Mouse (Mus musculus) myocyte (in vitro differentiated cells): Measurements from ENCODE around the gene Astn1. TPM values are rescaled to one million over a fixed set of nuclear protein-coding genes. Genes with fewer than 3 reads are reported as not detected.

Experiments
- H3K27me3 ChIP-seq: one replicate; pipeline ENCODE4 v1.6.1; 2011; ENCODE audit not compliant: control insufficient read depth, insufficient read depth, insufficient read length
- H3K36me3 ChIP-seq: one replicate; pipeline ENCODE4 v1.6.1; 2011; ENCODE audit not compliant: control insufficient read depth, insufficient read depth
- H3K4me2 ChIP-seq: one replicate; pipeline ENCODE4 v1.6.1; 2011; ENCODE audit warnings: low read depth, control low read depth
- H3K4me3 ChIP-seq: one replicate; pipeline ENCODE4 v1.5.1; 2011; ENCODE audit warnings: mild to moderate bottlenecking, control low read depth, moderate library complexity
- H3K79me2 ChIP-seq: one replicate; pipeline ENCODE4 v1.6.1; 2011; ENCODE audit not compliant: control insufficient read depth, insufficient read depth
- H3ac ChIP-seq: one replicate; pipeline ENCODE4 v1.6.1; 2011; ENCODE audit not compliant: control insufficient read depth, insufficient read length
- CEBPB ChIP-seq: IDR thresholded peaks from 2 replicates; pipeline ENCODE4 v1.6.1; 2011; ENCODE audit warnings: mild to moderate bottlenecking, moderate library complexity; ENCODE audit not compliant: poor library complexity, insufficient read depth, severe bottlenecking
- E2F4 ChIP-seq: IDR thresholded peaks from one replicate; pipeline ENCODE4 v1.6.1; 2011; ENCODE audit warnings: mild to moderate bottlenecking, control low read depth, moderate library complexity; ENCODE audit not compliant: insufficient read depth
- MAX ChIP-seq: IDR thresholded peaks from one replicate; pipeline ENCODE4 v1.6.1; 2011; ENCODE audit warnings: low read depth, mild to moderate bottlenecking, control low read depth
- MYOD1 ChIP-seq, 3 experiments: IDR thresholded peaks; one replicate each; pipeline ENCODE4 v1.6.1; 2011; ENCODE audit warnings: control low read depth in 2 of 3, low read depth in 2 of 3, mild to moderate bottlenecking in 2 of 3, moderate library complexity in 1 of 3; ENCODE audit not compliant: insufficient read length in 2 of 3, control insufficient read depth in 1 of 3
- MYOG ChIP-seq, 3 experiments: IDR thresholded peaks; one replicate each; pipeline ENCODE4 v1.6.1; 2011; ENCODE audit warnings: control low read depth in 2 of 3, low read depth in 2 of 3, mild to moderate bottlenecking in 2 of 3; ENCODE audit not compliant: insufficient read length in 2 of 3, control insufficient read depth in 1 of 3, insufficient read depth in 1 of 3
- POLR2A ChIP-seq: IDR thresholded peaks from one replicate; pipeline ENCODE4 v1.6.1; 2011; ENCODE audit warnings: low read depth, mild to moderate bottlenecking, control low read depth, moderate library complexity; ENCODE audit not compliant: insufficient read length
- POLR2AphosphoS2 ChIP-seq: IDR thresholded peaks from one replicate; pipeline ENCODE4 v1.6.1; 2011; ENCODE audit warnings: low read depth, control low read depth; ENCODE audit not compliant: insufficient read length
- REST ChIP-seq: IDR thresholded peaks from one replicate; pipeline ENCODE4 v1.6.1; 2011; ENCODE audit warnings: mild to moderate bottlenecking, control low read depth, moderate library complexity; ENCODE audit not compliant: insufficient read depth, insufficient read length
- SRF ChIP-seq: IDR thresholded peaks from one replicate; pipeline ENCODE4 v1.6.1; 2011; ENCODE audit warnings: low read depth; ENCODE audit not compliant: control insufficient read depth, insufficient read length
- TCF12 ChIP-seq: IDR thresholded peaks from one replicate; pipeline ENCODE4 v1.6.1; 2011; ENCODE audit warnings: mild to moderate bottlenecking, control low read depth; ENCODE audit not compliant: poor library complexity, insufficient read depth, severe bottlenecking
- TCF3 ChIP-seq: IDR thresholded peaks from one replicate; pipeline ENCODE4 v1.6.1; 2011; ENCODE audit warnings: low read depth, control low read depth; ENCODE audit not compliant: insufficient read length
- USF1 ChIP-seq: IDR thresholded peaks from one replicate; pipeline ENCODE4 v1.6.1; 2011; ENCODE audit warnings: low read depth, mild to moderate bottlenecking, control low read depth, moderate library complexity
- polyA plus RNA-seq: library from polyadenylated mRNA; unstranded; fragments of >200 nt; fragmentation: generic; extraction: Trizol; gene quantifications from one replicate; pipeline ENCODE4 v1.2.1, GENCODE M21; 2012; ENCODE audit warnings: missing spikeins

Gene Astn1
- polyA plus RNA-seq, 1 experiment: not detected

DNA sequence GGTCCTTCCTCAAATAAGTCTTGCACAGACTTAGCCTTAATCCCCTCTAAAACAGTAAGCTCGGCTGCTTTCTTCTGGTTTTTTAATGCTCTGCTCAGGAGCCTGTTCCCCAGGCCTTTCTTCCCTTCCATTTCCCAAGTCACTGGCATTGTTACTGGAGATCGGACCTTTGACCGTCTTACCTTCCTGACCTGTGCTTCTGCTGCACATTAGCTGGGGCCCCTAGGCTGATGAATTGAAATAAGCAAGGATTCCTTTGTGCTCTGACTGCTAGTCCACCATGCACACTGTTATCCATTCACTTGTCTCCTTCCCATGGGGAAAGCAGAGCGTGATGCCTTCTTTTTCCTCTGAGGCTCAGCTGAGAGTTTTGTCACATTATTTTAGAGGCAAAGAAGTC is 255.9 kb downstream of the Astn1 start:
- no peaks in the 10 kb centered on the region for H3K27me3 ChIP-seq
- H3K4me3 ChIP-seq: no peak overlapping the region
- no peaks in the 10 kb centered on the region for H3K79me2 ChIP-seq
- no peaks in the 10 kb centered on the region for H3K36me3 ChIP-seq
- H3K4me2 ChIP-seq: no peak overlapping the region
- H3ac ChIP-seq: no peak overlapping the region
- no peak for TF ChIP-seq POLR2A
- TF ChIP-seq TCF12: no peak
- TF ChIP-seq REST: no peak
- no peak for TF ChIP-seq TCF3
- no peak for TF ChIP-seq USF1
- no peak for TF ChIP-seq MAX
- no peak for TF ChIP-seq E2F4
- TF ChIP-seq SRF: no peak
- no peak for TF ChIP-seq MYOD1 (IDR thresholded peaks at IDR 0.05; ENCODE audit: control insufficient read depth in 1 of 3, insufficient read length in 2 of 3, low read depth in 2 of 3)
- TF ChIP-seq CEBPB: no peak
- TF ChIP-seq POLR2AphosphoS2: no peak
- TF ChIP-seq MYOG (IDR thresholded peaks at IDR 0.05; ENCODE audit: control insufficient read depth in 1 of 3, insufficient read depth in 1 of 3, insufficient read length in 2 of 3, low read depth in 2 of 3): no peak

DNA sequence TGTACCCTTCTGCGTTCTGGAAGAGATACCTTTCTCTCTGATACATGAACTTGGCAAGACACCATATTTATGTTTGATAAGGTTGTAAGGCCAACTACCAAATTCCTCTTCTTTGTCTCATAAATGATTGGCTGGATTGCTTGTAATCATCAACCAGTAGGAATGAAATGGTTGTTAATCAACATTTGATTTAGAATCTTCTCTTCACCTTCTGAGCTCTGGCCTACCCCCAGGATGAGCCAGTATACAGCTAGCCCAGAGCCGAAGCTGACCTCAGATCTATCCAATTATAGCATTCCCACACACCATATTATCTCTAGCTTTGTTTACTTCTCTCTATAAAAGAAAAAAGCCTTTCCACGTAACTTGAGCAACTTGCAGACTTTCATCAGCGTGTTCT is 270.9 kb downstream of the Astn1 start:
- Histone ChIP-seq H3K4me2 (no peak overlapping the region), H3K79me2 (no peaks in the 10 kb centered on the region), H3ac (no peak overlapping the region), H3K4me3 (no peak overlapping the region), H3K36me3 (no peaks in the 10 kb centered on the region), H3K27me3 (no peaks in the 10 kb centered on the region)
- TF ChIP-seq POLR2A (no peak), E2F4 (no peak), USF1 (no peak), SRF (no peak), TCF12 (no peak), MYOG (IDR thresholded peaks at IDR 0.05; ENCODE audit: control insufficient read depth in 1 of 3, insufficient read depth in 1 of 3, insufficient read length in 2 of 3, low read depth in 2 of 3) (no peak), POLR2AphosphoS2 (no peak), TCF3 (no peak), CEBPB (no peak), REST (no peak)

DNA sequence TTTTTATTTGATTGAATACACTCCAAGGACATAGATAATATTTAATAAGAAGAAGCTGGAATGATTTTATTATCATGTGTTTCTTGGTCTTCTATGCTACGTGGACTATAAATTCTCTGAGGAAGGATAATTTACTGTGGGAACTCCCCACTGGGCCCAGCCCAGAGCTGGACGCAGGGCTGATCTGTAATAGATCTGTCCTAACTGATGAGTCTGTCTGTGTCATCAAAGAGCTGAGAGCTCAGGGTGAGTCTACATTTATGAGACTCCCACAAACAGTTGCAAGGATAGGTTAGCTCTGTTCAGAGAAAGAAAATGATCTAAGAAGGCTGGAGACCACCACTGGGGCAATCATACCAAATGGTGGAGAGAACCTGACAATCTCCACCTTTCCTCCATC is 271.4 kb downstream of the Astn1 start:
- H3K79me2 ChIP-seq: no peaks in the 10 kb centered on the region
- TF ChIP-seq MYOG (IDR thresholded peaks at IDR 0.05; ENCODE audit: control insufficient read depth in 1 of 3, insufficient read depth in 1 of 3, insufficient read length in 2 of 3, low read depth in 2 of 3) (no peak), TCF3 (no peak), E2F4 (no peak), SRF (no peak), POLR2A (no peak), POLR2AphosphoS2 (no peak), CEBPB (no peak), MYOD1 (IDR thresholded peaks at IDR 0.05; ENCODE audit: control insufficient read depth in 1 of 3, insufficient read length in 2 of 3, low read depth in 2 of 3) (no peak)
- H3K36me3 ChIP-seq: no peaks in the 10 kb centered on the region
- H3K4me2 ChIP-seq: no peak overlapping the region
- H3K4me3 ChIP-seq: no peak overlapping the region
- H3ac ChIP-seq: no peak overlapping the region
- no peaks in the 10 kb centered on the region for H3K27me3 ChIP-seq

DNA sequence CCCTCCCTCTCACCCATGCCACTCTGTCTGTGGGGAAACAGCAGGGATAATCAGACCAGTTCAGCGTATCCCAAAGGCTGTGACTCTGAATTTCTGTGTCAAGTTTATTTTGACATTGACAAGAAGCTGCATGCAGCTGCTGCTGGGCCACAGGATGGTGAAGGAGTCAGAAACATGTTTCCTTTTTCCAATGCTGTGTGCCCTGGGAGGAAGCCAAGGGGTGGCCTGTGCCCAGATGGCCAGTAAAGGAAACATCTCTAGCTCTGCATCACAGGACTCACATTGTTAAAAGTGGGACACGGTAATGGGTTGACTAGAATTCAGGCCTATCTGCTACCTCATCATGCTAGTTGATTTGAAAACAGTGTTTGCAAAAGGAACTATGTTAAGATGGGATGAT is 279.2 kb downstream of the Astn1 start:
- H3K27me3 ChIP-seq: no peaks in the 10 kb centered on the region
- H3ac ChIP-seq: no peak overlapping the region
- H3K79me2 ChIP-seq: no peaks in the 10 kb centered on the region
- no peaks in the 10 kb centered on the region for H3K36me3 ChIP-seq
- no peak overlapping the region for H3K4me2 ChIP-seq
- H3K4me3 ChIP-seq: no peak overlapping the region
- TF ChIP-seq CEBPB: no peak
- no peak for TF ChIP-seq SRF
- TF ChIP-seq POLR2A: no peak
- no peak for TF ChIP-seq E2F4
- TF ChIP-seq USF1: no peak
- TF ChIP-seq POLR2AphosphoS2: no peak
- no peak for TF ChIP-seq MAX
- no peak for TF ChIP-seq TCF12
- no peak for TF ChIP-seq TCF3
- TF ChIP-seq MYOG (IDR thresholded peaks at IDR 0.05; ENCODE audit: control insufficient read depth in 1 of 3, insufficient read depth in 1 of 3, insufficient read length in 2 of 3, low read depth in 2 of 3): no peak
- TF ChIP-seq MYOD1 (IDR thresholded peaks at IDR 0.05; ENCODE audit: control insufficient read depth in 1 of 3, insufficient read length in 2 of 3, low read depth in 2 of 3): no peak
- no peak for TF ChIP-seq REST

DNA sequence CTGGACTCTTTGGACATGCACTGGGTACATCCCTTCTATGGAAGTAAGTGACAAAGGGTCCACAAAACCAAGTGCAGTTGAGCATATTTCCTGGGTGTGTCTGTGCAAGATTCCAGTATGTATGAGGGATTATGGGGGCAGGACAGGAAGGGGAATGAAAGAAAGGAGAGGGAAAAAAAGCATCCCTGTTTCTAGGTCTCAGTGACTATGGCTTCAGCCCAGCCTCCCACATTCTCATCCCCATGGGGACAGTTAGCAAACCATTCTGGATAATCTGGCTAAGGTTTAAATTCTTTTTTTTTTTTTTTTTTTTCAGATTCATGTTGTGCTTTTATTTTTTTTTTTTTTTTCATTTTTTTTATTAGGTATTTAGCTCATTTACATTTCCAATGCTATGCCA is 280.2 kb downstream of the Astn1 start:
- Histone ChIP-seq H3K27me3 (no peaks in the 10 kb centered on the region), H3K4me2 (no peak overlapping the region), H3ac (no peak overlapping the region), H3K79me2 (no peaks in the 10 kb centered on the region), H3K4me3 (no peak overlapping the region), H3K36me3 (no peaks in the 10 kb centered on the region)
- TF ChIP-seq POLR2A (no peak), MYOG (IDR thresholded peaks at IDR 0.05; ENCODE audit: control insufficient read depth in 1 of 3, insufficient read depth in 1 of 3, insufficient read length in 2 of 3, low read depth in 2 of 3) (no peak), USF1 (no peak), REST (no peak), TCF3 (no peak), POLR2AphosphoS2 (no peak), CEBPB (no peak), TCF12 (no peak), SRF (no peak), MYOD1 (IDR thresholded peaks at IDR 0.05; ENCODE audit: control insufficient read depth in 1 of 3, insufficient read length in 2 of 3, low read depth in 2 of 3) (no peak), E2F4 (no peak), MAX (no peak)
